Mouse (Mus musculus): Measurements from ENCODE around the gene Disp1. TPM values are rescaled to one million over a fixed set of nuclear protein-coding genes. Genes with fewer than 3 reads are reported as not detected.

Disp1 gene
- polyA plus RNA-seq (2015; fragmentation: Nextera tagmentation; extraction: Ambion mirVana) = 7.8 and 11.0 TPM in 2 replicates

GRCm38 (mm10) chr1:183220796-183221718, at the start of gene Disp1:
TSS of gene Disp1 (minus strand) at chr1:183221522.
- peak; percentile 88 for ATAC-seq (replicated peaks; ENCODE audit: insufficient number of reproducible peaks, insufficient read depth, low FRiP score, low read depth)
- H3K4me1 ChIP-seq (replicated peaks) = peaks cover 7% of the 10 kb centered on the region
- WGBS = 2% methylated on average over 56 of the region's 56 CpGs

GRCm38 (mm10) chr1:183267666-183268065, 46.3 kb upstream of the Disp1 start:
- Histone ChIP-seq H3K27me3 (no peaks in the 10 kb centered on the region), H3K27ac (no peak overlapping the region), H3K36me3 (no peaks in the 10 kb centered on the region), H3K4me2 (no peak overlapping the region), H3K9ac (no peak overlapping the region), H3K9me3 (replicated peaks) (no peaks in the 10 kb centered on the region), H3K4me3 (no peak overlapping the region), H3K4me1 (replicated peaks) (peaks cover 11% of the 10 kb centered on the region)
- ATAC-seq (replicated peaks; ENCODE audit: insufficient number of reproducible peaks, insufficient read depth, low FRiP score, low read depth) = no peak
- WGBS = 65% methylated on average over 6 of the region's 6 CpGs

More at GRCm38 (mm10) chr1:183220796-183221718, at the start of gene Disp1:
- peak within 1 kb of the TSS; percentile 89 for H3K9ac ChIP-seq
- H3K36me3 ChIP-seq = no peaks in the 10 kb centered on the region
- H3K27me3 ChIP-seq = 0 out of 2 replicates have a peak, but pooled peaks cover 3% of the 10 kb centered on the region
- peak within 1 kb of the TSS; percentile 71 for H3K4me2 ChIP-seq
- H3K27ac ChIP-seq = peak within 1 kb of the TSS; percentile 69
- no peaks in the 10 kb centered on the region for H3K9me3 ChIP-seq (replicated peaks)
- H3K4me3 ChIP-seq = peak within 1 kb of the TSS; percentile 89

GRCm38 (mm10) chr1:183265921-183266467, 44.7 kb upstream of the Disp1 start:
- no peak overlapping the region for H3K4me2 ChIP-seq
- WGBS = 38% methylated on average over 14 of the region's 14 CpGs
- H3K27ac ChIP-seq = no peak overlapping the region
- no peaks in the 10 kb centered on the region for H3K27me3 ChIP-seq
- H3K4me3 ChIP-seq = no peak overlapping the region
- H3K9ac ChIP-seq = no peak overlapping the region
- no peaks in the 10 kb centered on the region for H3K36me3 ChIP-seq
- 0 out of 2 replicates have a peak, but pooled peaks have one; percentile 28 for ATAC-seq (replicated peaks; ENCODE audit: insufficient number of reproducible peaks, insufficient read depth, low FRiP score, low read depth)
- no peaks in the 10 kb centered on the region for H3K9me3 ChIP-seq (replicated peaks)
- H3K4me1 ChIP-seq (replicated peaks) = peaks cover 11% of the 10 kb centered on the region

- Histone ChIP-seq H3K4me2 (peak overlapping the region; percentile 24), H3K27me3 (no peaks in the 10 kb centered on the region), H3K4me1 (replicated peaks) (peaks cover 11% of the 10 kb centered on the region), H3K9ac (no peak overlapping the region), H3K36me3 (no peaks in the 10 kb centered on the region), H3K9me3 (replicated peaks) (no peaks in the 10 kb centered on the region), H3K4me3 (no peak overlapping the region), H3K27ac (no peak overlapping the region)
- WGBS = 57% methylated on average over 13 of the region's 13 CpGs
- peak; percentile 72; the same call in 1 of the 2 replicates for ATAC-seq (replicated peaks; ENCODE audit: insufficient number of reproducible peaks, insufficient read depth, low FRiP score, low read depth)
These were observed 43.1 kb upstream of the Disp1 start for GRCm38 (mm10) chr1:183264145-183265008.

- Histone ChIP-seq H3K4me2 (no peak overlapping the region), H3K9ac (no peak overlapping the region), H3K4me3 (no peak overlapping the region), H3K27ac (no peak overlapping the region), H3K27me3 (no peaks in the 10 kb centered on the region), H3K4me1 (replicated peaks) (no peaks in the 10 kb centered on the region), H3K36me3 (no peaks in the 10 kb centered on the region), H3K9me3 (replicated peaks) (no peaks in the 10 kb centered on the region)
- WGBS = 66% methylated on average over 10 of the region's 10 CpGs
- ATAC-seq (replicated peaks; ENCODE audit: insufficient number of reproducible peaks, insufficient read depth, low FRiP score, low read depth) = no peak
These were observed 31.3 kb upstream of the Disp1 start for GRCm38 (mm10) chr1:183252574-183252973.

DNA sequence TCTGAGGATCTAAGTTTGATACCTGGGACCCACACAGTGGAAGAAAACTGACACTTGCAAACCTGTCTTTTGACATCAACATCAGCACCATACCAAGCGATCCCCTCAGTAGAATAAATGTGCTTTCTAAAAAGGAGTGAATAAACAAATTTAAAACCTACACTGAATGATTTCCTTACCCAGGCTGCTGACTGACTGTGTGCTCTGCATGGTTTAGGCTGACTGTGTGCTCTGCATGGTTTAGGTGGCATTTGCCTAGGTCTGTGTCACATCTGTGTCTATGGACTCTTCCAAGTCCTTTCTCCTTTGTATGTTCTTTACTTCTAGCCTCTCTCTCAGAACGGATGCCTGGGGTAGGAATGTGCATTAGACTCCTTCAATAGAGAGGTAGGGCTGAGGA, 30.5 kb upstream of the Disp1 start:
- Histone ChIP-seq H3K4me3 (no peak overlapping the region), H3K4me2 (no peak overlapping the region), H3K27me3 (no peaks in the 10 kb centered on the region), H3K27ac (no peak overlapping the region), H3K9ac (no peak overlapping the region), H3K4me1 (replicated peaks) (no peaks in the 10 kb centered on the region), H3K36me3 (no peaks in the 10 kb centered on the region), H3K9me3 (replicated peaks) (no peaks in the 10 kb centered on the region)
- no peak for ATAC-seq (replicated peaks; ENCODE audit: insufficient number of reproducible peaks, insufficient read depth, low FRiP score, low read depth)
- 72% methylated on average over 2 of the region's 2 CpGs for WGBS

DNA sequence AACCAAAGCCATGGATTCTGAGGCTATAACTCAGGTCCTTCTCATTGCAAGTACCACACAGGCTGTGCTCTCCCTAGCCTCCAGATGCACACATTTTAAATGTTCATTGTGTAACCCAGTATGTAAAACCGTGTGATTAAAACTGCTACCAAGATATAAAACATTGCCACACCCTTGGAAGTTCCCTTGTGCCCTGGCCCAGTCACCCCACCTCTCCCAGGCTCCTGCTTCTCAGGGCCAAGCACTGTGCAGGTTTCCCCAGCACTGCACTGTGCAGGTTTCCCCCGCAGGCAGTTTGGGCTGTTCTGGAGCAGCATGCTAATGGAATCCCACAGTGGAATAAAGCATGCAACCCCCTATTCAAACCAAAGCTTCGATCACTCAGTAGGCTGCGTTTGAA, 29.3 kb upstream of the Disp1 start:
- no peaks in the 10 kb centered on the region for H3K9me3 ChIP-seq (replicated peaks)
- no peak overlapping the region for H3K4me2 ChIP-seq
- H3K4me1 ChIP-seq (replicated peaks) = no peaks in the 10 kb centered on the region
- no peak overlapping the region for H3K27ac ChIP-seq
- no peaks in the 10 kb centered on the region for H3K36me3 ChIP-seq
- WGBS = 73% methylated on average over 4 of the region's 4 CpGs
- no peaks in the 10 kb centered on the region for H3K27me3 ChIP-seq
- no peak overlapping the region for H3K4me3 ChIP-seq
- H3K9ac ChIP-seq = no peak overlapping the region
- ATAC-seq (replicated peaks; ENCODE audit: insufficient number of reproducible peaks, insufficient read depth, low FRiP score, low read depth) = no peak

DNA sequence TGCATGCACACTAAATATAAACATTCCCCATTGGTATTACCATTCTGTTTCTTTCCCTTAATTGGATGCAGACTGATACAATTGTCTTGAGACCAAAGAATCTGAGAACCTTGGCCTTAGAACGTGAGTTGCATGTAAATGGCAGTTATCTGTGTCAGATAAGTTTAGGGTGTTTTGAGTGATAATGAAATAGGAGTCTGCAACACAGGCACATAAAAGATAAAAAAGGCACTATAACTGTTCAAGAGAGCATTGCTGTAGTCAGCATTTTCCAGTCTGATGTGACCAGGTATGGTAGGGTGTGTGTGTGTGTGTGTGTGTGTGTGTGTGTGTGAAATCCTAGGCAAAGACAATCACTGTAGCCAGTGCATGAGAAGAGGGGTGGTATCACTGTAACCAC, 26.8 kb upstream of the Disp1 start:
- H3K4me1 ChIP-seq (replicated peaks) = no peaks in the 10 kb centered on the region

GRCm38 (mm10) chr1:183243293-183243692, 22.0 kb upstream of the Disp1 start:
- Histone ChIP-seq H3K36me3 (no peaks in the 10 kb centered on the region), H3K9me3 (replicated peaks) (no peaks in the 10 kb centered on the region), H3K4me1 (replicated peaks) (no peaks in the 10 kb centered on the region), H3K4me2 (no peak overlapping the region), H3K27me3 (no peaks in the 10 kb centered on the region; the same call in 1 of the 2 replicates), H3K4me3 (no peak overlapping the region), H3K27ac (no peak overlapping the region), H3K9ac (no peak overlapping the region)
- 65% methylated on average over 7 of the region's 7 CpGs for WGBS
- no peak for ATAC-seq (replicated peaks; ENCODE audit: insufficient number of reproducible peaks, insufficient read depth, low FRiP score, low read depth)

More for the DNA sequence above, 26.8 kb upstream of the Disp1 start:
- H3K4me2 ChIP-seq = no peak overlapping the region
- no peak overlapping the region for H3K4me3 ChIP-seq
- no peak overlapping the region for H3K9ac ChIP-seq
- no peaks in the 10 kb centered on the region; the same call in 1 of the 2 replicates for H3K27me3 ChIP-seq
- 2% methylated on average over 1 of the region's 1 CpGs for WGBS
- no peaks in the 10 kb centered on the region for H3K9me3 ChIP-seq (replicated peaks)
- H3K36me3 ChIP-seq = no peaks in the 10 kb centered on the region
- H3K27ac ChIP-seq = no peak overlapping the region
- ATAC-seq (replicated peaks; ENCODE audit: insufficient number of reproducible peaks, insufficient read depth, low FRiP score, low read depth) = no peak

- Histone ChIP-seq H3K4me2 (no peak overlapping the region), H3K27ac (no peak overlapping the region), H3K9ac (no peak overlapping the region), H3K4me3 (no peak overlapping the region), H3K9me3 (replicated peaks) (no peaks in the 10 kb centered on the region), H3K36me3 (no peaks in the 10 kb centered on the region), H3K4me1 (replicated peaks) (no peaks in the 10 kb centered on the region), H3K27me3 (no peaks in the 10 kb centered on the region)
- 14% methylated on average over 2 of the region's 2 CpGs for WGBS
- no peak for ATAC-seq (replicated peaks; ENCODE audit: insufficient number of reproducible peaks, insufficient read depth, low FRiP score, low read depth)
These were observed 16.6 kb upstream of the Disp1 start for GRCm38 (mm10) chr1:183237901-183238300.

DNA sequence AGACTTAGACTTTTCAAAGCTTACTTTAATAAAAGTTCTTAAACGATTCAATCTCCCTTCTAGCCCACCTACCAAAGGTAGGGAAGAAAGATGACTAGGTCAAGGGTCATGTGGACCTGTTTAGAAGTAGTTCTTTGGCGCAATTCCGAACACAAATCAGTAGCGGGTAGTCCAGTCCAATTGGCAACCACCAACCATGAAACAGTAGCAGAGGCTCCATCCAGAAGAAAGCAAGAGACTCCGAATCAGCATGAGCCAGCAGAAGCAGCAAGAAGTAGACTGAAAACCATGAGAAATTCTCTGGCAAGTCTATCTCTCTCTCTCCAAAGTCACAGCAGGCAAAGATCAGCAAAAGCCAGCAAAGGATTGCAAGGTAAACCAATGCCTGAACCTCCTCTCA, 15.1 kb upstream of the Disp1 start:
- H3K27ac ChIP-seq = no peak overlapping the region
- H3K4me3 ChIP-seq = no peak overlapping the region
- H3K9me3 ChIP-seq (replicated peaks) = no peaks in the 10 kb centered on the region
- no peak for ATAC-seq (replicated peaks; ENCODE audit: insufficient number of reproducible peaks, insufficient read depth, low FRiP score, low read depth)
- H3K36me3 ChIP-seq = no peaks in the 10 kb centered on the region
- WGBS = 86% methylated on average over 5 of the region's 5 CpGs
- no peak overlapping the region for H3K4me2 ChIP-seq
- H3K9ac ChIP-seq = no peak overlapping the region
- no peaks in the 10 kb centered on the region for H3K27me3 ChIP-seq
- no peaks in the 10 kb centered on the region for H3K4me1 ChIP-seq (replicated peaks)

All from heart, embryonic 15.5 days (tissue).